Mouse (Mus musculus): ENCODE measurements around the gene Cdr2l. TPM values are rescaled to one million over a fixed set of nuclear protein-coding genes. Genes with fewer than 3 reads are reported as not detected.

The Cdr2l gene
- polyA plus RNA-seq, 1 experiment from 2014 or later = 28.6 TPM

DNA sequence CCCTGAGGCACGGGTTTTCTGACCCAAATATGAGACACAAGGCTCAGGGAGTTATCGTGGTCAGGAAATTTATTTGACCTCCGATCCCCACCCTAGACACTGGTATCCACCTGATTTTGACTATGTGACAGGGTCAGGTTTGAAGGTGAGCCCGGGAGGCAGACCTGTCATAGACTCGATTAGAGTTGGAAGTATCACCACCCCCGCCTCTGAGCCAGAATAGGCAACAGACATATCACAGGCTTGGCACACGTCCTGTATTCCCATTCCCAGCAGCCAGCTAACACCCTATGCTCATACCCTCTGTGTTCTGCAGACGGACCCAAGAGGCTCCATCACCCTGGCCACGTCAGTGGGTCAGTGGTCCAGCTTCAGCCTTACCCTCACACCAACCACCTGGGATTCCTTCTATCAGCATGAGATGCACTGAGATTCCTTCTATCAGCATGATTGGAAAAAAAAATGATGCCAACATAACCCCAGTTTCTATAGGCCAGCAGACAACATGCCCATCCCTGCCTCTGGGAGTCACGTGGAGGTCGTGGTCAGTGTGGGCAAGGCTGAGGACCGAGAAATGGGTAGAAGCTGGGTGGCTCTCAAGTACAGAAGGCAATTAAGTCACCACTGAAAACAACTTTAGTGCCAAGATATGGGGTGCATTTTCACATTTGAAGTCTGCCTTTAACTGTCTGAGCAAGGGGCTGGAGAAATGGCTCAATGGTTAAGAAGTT is 6.9 kb upstream of the Cdr2l start:
- Histone ChIP-seq H3K9me3 (ENCODE audit: control insufficient read depth, low read length) (no peaks in the 10 kb centered on the region), H3K27me3 (ENCODE audit: control insufficient read depth, insufficient read depth, low read length) (no peaks in the 10 kb centered on the region; the same call in 1 of the 2 replicates), H3K4me3 (ENCODE audit: low read depth, low read length) (peak overlapping the region; percentile 44), H3K27ac (ENCODE audit: low read depth, low read length) (peak overlapping the region; percentile 73), H3K4me1 (ENCODE audit: control insufficient read depth, insufficient read depth, low read length) (0 out of 2 replicates have a peak, but pooled peaks cover 7% of the 10 kb centered on the region), H3K4me2 (ENCODE audit: low read depth, low read length) (peak overlapping the region; percentile 68), H3K36me3 (ENCODE audit: control insufficient read depth, insufficient read depth, low read length) (no peaks in the 10 kb centered on the region), H3K9ac (replicated peaks; ENCODE audit: low read depth, low read length) (peak overlapping the region; percentile 62)
- WGBS = 73% methylated on average over 12 of the region's 12 CpGs
- peak; percentile 20; the same call in 1 of the 2 replicates for ATAC-seq (ENCODE audit: low read depth)

DNA sequence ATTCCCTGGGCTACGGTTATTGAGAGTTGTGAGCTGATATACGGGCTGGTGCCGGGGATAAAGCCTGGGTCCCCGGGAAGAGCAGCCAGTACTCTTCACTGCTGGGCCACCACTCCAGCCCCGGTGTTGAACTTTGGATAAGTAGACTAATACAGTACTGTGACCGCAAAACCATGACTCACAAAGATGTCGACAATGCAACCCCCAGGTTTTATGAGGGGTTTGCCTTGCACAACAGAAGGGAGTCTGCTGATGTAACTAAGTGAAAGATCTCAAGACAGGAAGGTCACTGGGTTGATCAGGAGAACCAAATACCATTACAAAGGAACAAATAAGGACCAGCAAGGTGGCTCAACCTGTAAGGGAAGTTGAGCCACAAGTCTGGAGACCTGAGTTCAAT is 5.0 kb upstream of the Cdr2l start:
- Histone ChIP-seq H3K4me1 (ENCODE audit: control insufficient read depth, insufficient read depth, low read length) (0 out of 2 replicates have a peak, but pooled peaks cover 7% of the 10 kb centered on the region), H3K9ac (replicated peaks; ENCODE audit: low read depth, low read length) (no peak overlapping the region), H3K27ac (ENCODE audit: low read depth, low read length) (no peak overlapping the region), H3K4me2 (ENCODE audit: low read depth, low read length) (no peak overlapping the region), H3K9me3 (ENCODE audit: control insufficient read depth, low read length) (no peaks in the 10 kb centered on the region), H3K27me3 (ENCODE audit: control insufficient read depth, insufficient read depth, low read length) (no peaks in the 10 kb centered on the region; the same call in 1 of the 2 replicates), H3K36me3 (ENCODE audit: control insufficient read depth, insufficient read depth, low read length) (no peaks in the 10 kb centered on the region), H3K4me3 (ENCODE audit: low read depth, low read length) (no peak overlapping the region)
- no peak for ATAC-seq (ENCODE audit: low read depth)
- WGBS = 67% methylated on average over 7 of the region's 7 CpGs

DNA sequence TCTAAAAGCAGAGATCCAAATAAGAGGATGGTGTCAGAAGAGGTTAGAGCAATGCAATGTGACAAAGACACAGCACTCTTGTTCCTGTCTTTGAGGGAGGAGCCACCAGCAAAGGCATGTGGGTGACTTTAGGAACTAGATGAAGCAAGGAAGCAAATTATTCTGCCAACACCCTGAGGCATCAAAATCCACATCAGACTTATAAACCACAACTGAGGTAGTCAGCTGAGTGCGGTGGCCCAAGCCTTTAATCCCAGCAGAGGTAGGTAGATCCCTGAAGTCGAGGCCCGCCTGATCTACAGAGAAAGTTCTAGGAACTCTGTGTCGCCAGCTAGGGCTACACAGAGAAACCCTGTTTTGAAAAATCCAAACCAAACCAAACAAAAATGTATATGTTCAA is 4.5 kb upstream of the Cdr2l start:
- Histone ChIP-seq H3K4me3 (ENCODE audit: low read depth, low read length) (no peak overlapping the region), H3K9me3 (ENCODE audit: control insufficient read depth, low read length) (no peaks in the 10 kb centered on the region), H3K36me3 (ENCODE audit: control insufficient read depth, insufficient read depth, low read length) (no peaks in the 10 kb centered on the region), H3K4me2 (ENCODE audit: low read depth, low read length) (no peak overlapping the region), H3K9ac (replicated peaks; ENCODE audit: low read depth, low read length) (no peak overlapping the region), H3K4me1 (ENCODE audit: control insufficient read depth, insufficient read depth, low read length) (0 out of 2 replicates have a peak, but pooled peaks cover 7% of the 10 kb centered on the region), H3K27me3 (ENCODE audit: control insufficient read depth, insufficient read depth, low read length) (no peaks in the 10 kb centered on the region; the same call in none of the 2 replicates), H3K27ac (ENCODE audit: low read depth, low read length) (no peak overlapping the region)
- 96% methylated on average over 4 of the region's 4 CpGs for WGBS
- ATAC-seq (ENCODE audit: low read depth) = no peak

DNA sequence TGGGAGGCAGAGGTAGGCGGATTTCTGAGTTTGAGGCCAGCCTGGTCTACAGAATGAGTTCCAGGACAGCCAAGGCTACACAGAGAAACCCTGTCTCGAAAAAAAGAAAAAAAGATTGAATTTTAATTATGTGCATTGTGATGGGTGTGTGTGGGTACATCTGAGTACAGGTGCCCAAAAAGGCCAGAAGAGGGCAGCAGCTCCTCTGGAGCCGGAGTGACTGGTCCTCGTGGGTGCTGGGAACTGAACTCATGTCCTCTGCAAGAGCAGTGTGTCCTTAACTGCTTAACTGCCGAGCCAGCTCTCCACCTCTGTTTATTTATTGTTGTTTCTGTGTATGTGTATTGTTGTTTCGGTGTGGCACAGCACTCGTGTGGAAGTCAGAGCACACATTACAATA is 3.9 kb upstream of the Cdr2l start:
- H3K9ac ChIP-seq (replicated peaks; ENCODE audit: low read depth, low read length) = no peak overlapping the region
- 83% methylated on average over 7 of the region's 7 CpGs for WGBS
- no peak overlapping the region for H3K4me3 ChIP-seq (ENCODE audit: low read depth, low read length)
- H3K4me1 ChIP-seq (ENCODE audit: control insufficient read depth, insufficient read depth, low read length) = peaks cover 10% of the 10 kb centered on the region
- ATAC-seq (ENCODE audit: low read depth) = no peak
- no peaks in the 10 kb centered on the region for H3K9me3 ChIP-seq (ENCODE audit: control insufficient read depth, low read length)
- H3K4me2 ChIP-seq (ENCODE audit: low read depth, low read length) = no peak overlapping the region
- H3K27me3 ChIP-seq (ENCODE audit: control insufficient read depth, insufficient read depth, low read length) = no peaks in the 10 kb centered on the region; the same call in none of the 2 replicates
- no peak overlapping the region for H3K27ac ChIP-seq (ENCODE audit: low read depth, low read length)
- H3K36me3 ChIP-seq (ENCODE audit: control insufficient read depth, insufficient read depth, low read length) = no peaks in the 10 kb centered on the region

DNA sequence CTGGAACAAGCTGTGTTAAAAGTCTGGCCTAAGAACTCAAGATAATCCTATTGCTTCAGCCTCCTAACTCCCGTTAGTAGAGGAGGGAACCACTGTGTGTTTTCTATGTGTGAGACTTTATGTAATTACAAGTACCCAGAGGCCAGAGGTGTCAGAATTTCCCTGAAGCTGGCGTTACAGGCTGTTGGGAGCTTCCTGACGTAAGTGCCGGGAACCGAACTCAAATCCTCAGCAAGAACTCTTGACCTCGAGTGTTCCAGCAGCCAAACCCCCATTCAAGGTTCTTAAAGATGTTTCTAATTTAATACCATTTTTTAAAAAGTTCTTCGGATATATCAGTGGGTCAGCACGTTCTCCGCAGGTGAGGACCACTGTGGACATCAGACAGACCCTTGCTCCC is 440 bp upstream of the Cdr2l start:
- Histone ChIP-seq H3K4me3 (ENCODE audit: low read depth, low read length) (peak overlapping the region; percentile 83; the same call in 1 of the 2 replicates), H3K9me3 (ENCODE audit: control insufficient read depth, low read length) (no peaks in the 10 kb centered on the region), H3K4me2 (ENCODE audit: low read depth, low read length) (peak overlapping the region; percentile 95), H3K27me3 (ENCODE audit: control insufficient read depth, insufficient read depth, low read length) (no peaks in the 10 kb centered on the region; the same call in 1 of the 2 replicates), H3K9ac (replicated peaks; ENCODE audit: low read depth, low read length) (no peak overlapping the region), H3K27ac (ENCODE audit: low read depth, low read length) (no peak overlapping the region; the same call in 1 of the 2 replicates), H3K36me3 (ENCODE audit: control insufficient read depth, insufficient read depth, low read length) (no peaks in the 10 kb centered on the region), H3K4me1 (ENCODE audit: control insufficient read depth, insufficient read depth, low read length) (peaks cover 32% of the 10 kb centered on the region)
- 19% methylated on average over 9 of the region's 9 CpGs for WGBS
- no peak for ATAC-seq (ENCODE audit: low read depth)

DNA sequence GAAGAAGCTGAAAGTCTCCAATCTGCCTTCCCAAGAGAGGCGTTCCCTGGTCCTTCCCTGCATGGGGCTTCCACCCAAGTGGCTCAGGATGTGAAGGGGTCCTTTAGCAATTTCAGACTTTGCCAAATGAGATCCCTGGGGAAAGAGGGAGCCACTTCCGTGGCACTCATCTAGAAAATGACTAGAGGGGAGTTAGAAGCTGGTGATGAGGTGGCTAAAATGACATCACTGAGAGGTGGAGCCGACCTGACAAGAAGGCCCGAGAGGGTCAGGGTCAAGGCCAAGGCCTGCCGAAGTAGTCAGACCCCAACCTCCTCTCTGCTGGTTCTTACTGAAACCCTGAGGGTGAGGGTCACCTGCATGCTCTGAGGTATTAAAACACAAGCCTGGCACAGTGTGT is 1.2 kb downstream of the Cdr2l start:
- H3K9ac ChIP-seq (replicated peaks; ENCODE audit: low read depth, low read length) = peak overlapping the region; percentile 97
- no peaks in the 10 kb centered on the region for H3K9me3 ChIP-seq (ENCODE audit: control insufficient read depth, low read length)
- no peaks in the 10 kb centered on the region for H3K36me3 ChIP-seq (ENCODE audit: control insufficient read depth, insufficient read depth, low read length)
- whole genome bisulfite sequencing = 14% methylated on average over 5 of the region's 5 CpGs
- H3K27me3 ChIP-seq (ENCODE audit: control insufficient read depth, insufficient read depth, low read length) = no peaks in the 10 kb centered on the region; the same call in 1 of the 2 replicates
- peak overlapping the region; percentile 83 for H3K4me3 ChIP-seq (ENCODE audit: low read depth, low read length)
- peak overlapping the region; percentile 95 for H3K4me2 ChIP-seq (ENCODE audit: low read depth, low read length)
- no peak for ATAC-seq (ENCODE audit: low read depth)
- peak overlapping the region; percentile 84 for H3K27ac ChIP-seq (ENCODE audit: low read depth, low read length)
- H3K4me1 ChIP-seq (ENCODE audit: control insufficient read depth, insufficient read depth, low read length) = peaks cover 32% of the 10 kb centered on the region

DNA sequence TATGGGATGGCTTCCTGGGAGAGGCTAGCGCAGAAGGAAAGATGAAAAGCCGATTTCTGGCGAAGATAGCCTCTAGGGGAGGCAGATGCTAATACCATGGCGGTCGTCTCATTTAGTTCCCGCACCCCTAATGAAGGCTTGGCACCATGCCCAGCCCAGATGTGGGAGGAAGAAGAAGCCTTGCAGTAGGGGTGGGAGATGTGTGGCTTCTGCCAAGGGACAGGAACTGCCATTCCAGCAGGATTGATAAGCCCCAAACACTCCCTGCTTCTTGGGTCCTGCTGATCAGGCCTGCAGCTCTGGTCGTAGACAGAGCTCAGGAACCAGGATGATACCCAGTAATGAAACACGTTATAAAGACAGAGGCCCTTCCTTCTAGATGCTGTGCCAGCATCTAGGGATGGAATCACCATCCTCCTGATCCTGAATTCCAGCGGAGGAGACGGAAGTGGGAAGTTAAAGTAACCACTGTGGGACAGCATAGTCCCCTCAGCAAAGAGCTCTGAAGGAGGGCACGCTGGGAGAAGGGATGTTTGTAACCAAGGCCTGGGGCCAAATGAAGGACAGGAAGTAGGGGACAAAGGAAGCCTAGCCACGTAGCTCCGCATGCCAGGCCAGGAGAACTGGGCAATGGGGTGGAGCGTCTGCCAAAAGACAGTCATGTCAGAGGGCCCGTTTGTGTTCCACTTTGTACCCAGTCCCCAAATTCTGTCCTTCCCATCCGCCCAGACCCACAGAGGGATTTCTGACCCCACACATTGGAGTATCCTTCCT is 2.2 kb downstream of the Cdr2l start:
- peak; percentile 4; the same call in 1 of the 2 replicates for ATAC-seq (ENCODE audit: low read depth)
- H3K27me3 ChIP-seq (ENCODE audit: control insufficient read depth, insufficient read depth, low read length) = no peaks in the 10 kb centered on the region; the same call in 1 of the 2 replicates
- no peaks in the 10 kb centered on the region; the same call in 1 of the 2 replicates for H3K36me3 ChIP-seq (ENCODE audit: control insufficient read depth, insufficient read depth, low read length)
- peak overlapping the region; percentile 83 for H3K4me3 ChIP-seq (ENCODE audit: low read depth, low read length)
- peak overlapping the region; percentile 97 for H3K9ac ChIP-seq (replicated peaks; ENCODE audit: low read depth, low read length)
- peaks cover 32% of the 10 kb centered on the region for H3K4me1 ChIP-seq (ENCODE audit: control insufficient read depth, insufficient read depth, low read length)
- H3K4me2 ChIP-seq (ENCODE audit: low read depth, low read length) = peak overlapping the region; percentile 95
- WGBS = 33% methylated on average over 16 of the region's 16 CpGs
- peak overlapping the region; percentile 84 for H3K27ac ChIP-seq (ENCODE audit: low read depth, low read length)
- H3K9me3 ChIP-seq (ENCODE audit: control insufficient read depth, low read length) = no peaks in the 10 kb centered on the region

DNA sequence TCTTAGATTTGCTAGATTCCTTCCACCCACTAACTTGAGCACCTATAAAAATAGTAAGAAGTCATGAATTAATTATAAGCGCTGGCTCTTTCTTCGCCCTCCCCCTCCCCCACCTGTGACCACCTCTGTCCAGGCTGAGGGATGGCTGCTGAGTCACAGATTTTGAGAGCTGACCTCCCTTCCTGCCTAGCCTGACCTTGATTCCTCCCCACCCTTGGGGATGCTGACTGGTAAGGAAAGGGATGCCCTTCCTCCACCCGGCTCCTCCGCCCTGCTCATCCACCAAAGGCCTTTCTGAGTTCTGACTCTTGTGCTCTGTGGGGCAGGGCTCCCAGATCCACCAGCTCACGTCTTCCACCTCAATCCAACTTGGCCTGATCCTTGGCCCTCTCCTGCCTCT is 2.9 kb downstream of the Cdr2l start:
- Histone ChIP-seq H3K9ac (replicated peaks; ENCODE audit: low read depth, low read length) (peak overlapping the region; percentile 97; the same call in 1 of the 2 replicates), H3K4me2 (ENCODE audit: low read depth, low read length) (peak overlapping the region; percentile 95; the same call in 1 of the 2 replicates), H3K9me3 (ENCODE audit: control insufficient read depth, low read length) (no peaks in the 10 kb centered on the region), H3K4me1 (ENCODE audit: control insufficient read depth, insufficient read depth, low read length) (peaks cover 32% of the 10 kb centered on the region), H3K27me3 (ENCODE audit: control insufficient read depth, insufficient read depth, low read length) (no peaks in the 10 kb centered on the region; the same call in 1 of the 2 replicates), H3K36me3 (ENCODE audit: control insufficient read depth, insufficient read depth, low read length) (no peaks in the 10 kb centered on the region; the same call in 1 of the 2 replicates), H3K4me3 (ENCODE audit: low read depth, low read length) (no peak overlapping the region), H3K27ac (ENCODE audit: low read depth, low read length) (peak overlapping the region; percentile 84)
- 84% methylated on average over 5 of the region's 5 CpGs for WGBS
- no peak for ATAC-seq (ENCODE audit: low read depth)
